Mouse (Mus musculus): ENCODE results near the gene Card10. TPM values are rescaled to one million over a fixed set of nuclear protein-coding genes. Genes with fewer than 3 reads are reported as not detected.

The Card10 gene
- polyA plus RNA-seq, 1 experiment from 2014 or later = 5.2 TPM

DNA sequence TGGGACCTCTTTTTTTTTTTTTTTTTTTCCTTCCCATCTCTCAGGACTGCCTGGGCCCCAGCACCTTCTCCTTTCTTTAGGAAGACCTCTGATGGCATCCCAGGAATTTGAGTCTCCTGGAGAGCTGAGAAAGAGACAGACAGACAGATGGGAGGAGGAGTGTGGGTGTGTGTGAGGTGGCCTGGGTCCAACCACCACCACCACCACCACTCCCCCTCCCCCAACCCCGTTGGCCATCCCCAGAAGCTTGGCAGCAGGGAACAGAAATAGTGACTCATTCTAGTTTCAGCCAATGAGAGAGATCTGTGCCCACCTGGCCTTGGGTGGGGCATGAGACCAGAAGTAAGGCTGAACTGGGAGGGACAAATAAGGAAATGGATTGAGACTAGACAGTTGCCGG, 3.8 kb upstream of the Card10 start:
- Histone ChIP-seq H3K4me2 (ENCODE audit: low read depth, low read length) (no peak overlapping the region), H3K27me3 (replicated peaks; ENCODE audit: control insufficient read depth, insufficient read depth, low read length) (no peaks in the 10 kb centered on the region), H3K4me1 (ENCODE audit: control insufficient read depth, insufficient read depth, low read length) (peaks cover 26% of the 10 kb centered on the region), H3K9me3 (ENCODE audit: control insufficient read depth, low read length) (no peaks in the 10 kb centered on the region), H3K4me3 (ENCODE audit: low read length) (no peak overlapping the region), H3K9ac (ENCODE audit: low read depth, low read length) (no peak overlapping the region), H3K36me3 (ENCODE audit: control insufficient read depth, insufficient read depth, low read length) (no peaks in the 10 kb centered on the region), H3K27ac (ENCODE audit: low read length) (no peak overlapping the region)
- no peak for ATAC-seq
- 28% methylated on average over 2 of the region's 2 CpGs for WGBS

DNA sequence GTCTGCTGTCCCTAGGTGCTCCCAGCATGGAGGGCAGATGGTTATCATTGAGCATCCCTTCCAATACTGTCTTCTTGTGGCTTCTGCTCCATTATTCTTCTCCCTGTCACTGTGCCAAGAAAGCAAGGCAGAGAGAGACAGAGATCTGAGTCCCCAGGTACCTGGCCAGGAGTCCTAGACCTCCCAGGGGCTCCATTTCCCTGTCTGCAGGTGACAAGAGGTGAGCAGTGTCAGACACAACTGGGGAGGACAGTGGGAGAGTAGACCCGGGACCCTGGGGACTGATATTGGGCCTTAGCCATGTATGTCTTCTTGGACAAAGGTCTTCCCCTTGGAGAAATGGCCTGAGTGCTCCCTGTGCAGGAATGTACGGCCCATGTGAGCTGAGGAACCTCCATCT, 2.5 kb upstream of the Card10 start:
- H3K9me3 ChIP-seq (ENCODE audit: control insufficient read depth, low read length) = no peaks in the 10 kb centered on the region
- no peaks in the 10 kb centered on the region for H3K36me3 ChIP-seq (ENCODE audit: control insufficient read depth, insufficient read depth, low read length)
- H3K4me2 ChIP-seq (ENCODE audit: low read depth, low read length) = no peak overlapping the region
- no peak overlapping the region for H3K9ac ChIP-seq (ENCODE audit: low read depth, low read length)
- no peak overlapping the region for H3K4me3 ChIP-seq (ENCODE audit: low read length)
- no peaks in the 10 kb centered on the region for H3K27me3 ChIP-seq (replicated peaks; ENCODE audit: control insufficient read depth, insufficient read depth, low read length)
- WGBS = 71% methylated on average over 2 of the region's 2 CpGs
- H3K4me1 ChIP-seq (ENCODE audit: control insufficient read depth, insufficient read depth, low read length) = peaks cover 29% of the 10 kb centered on the region
- no peak for ATAC-seq
- no peak overlapping the region for H3K27ac ChIP-seq (ENCODE audit: low read length)

DNA sequence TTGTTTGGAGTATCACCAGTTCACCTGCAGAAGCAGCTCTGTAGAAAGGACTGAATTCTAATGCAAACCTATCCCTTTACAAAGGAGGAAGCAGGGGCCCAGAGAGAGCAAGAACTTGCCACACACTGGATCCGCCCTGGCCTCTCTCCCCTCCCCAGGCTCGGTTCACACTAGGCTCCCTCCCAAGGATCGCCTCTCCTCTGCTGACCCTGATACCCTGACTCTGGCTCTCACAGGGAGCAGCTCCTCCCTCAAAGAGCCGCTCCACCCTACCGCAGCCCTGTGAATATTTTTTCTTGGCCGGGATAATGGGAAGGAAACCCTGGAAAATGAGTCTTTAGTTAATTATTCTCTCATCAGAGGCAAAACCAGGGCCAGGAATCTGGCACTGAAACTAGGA, 1.5 kb upstream of the Card10 start:
- WGBS = 15% methylated on average over 6 of the region's 6 CpGs
- peaks cover 29% of the 10 kb centered on the region for H3K4me1 ChIP-seq (ENCODE audit: control insufficient read depth, insufficient read depth, low read length)
- H3K27me3 ChIP-seq (replicated peaks; ENCODE audit: control insufficient read depth, insufficient read depth, low read length) = no peaks in the 10 kb centered on the region
- peak; percentile 67 for ATAC-seq
- peak overlapping the region; percentile 6; the same call in 1 of the 2 replicates for H3K4me3 ChIP-seq (ENCODE audit: low read length)
- H3K36me3 ChIP-seq (ENCODE audit: control insufficient read depth, insufficient read depth, low read length) = no peaks in the 10 kb centered on the region
- H3K27ac ChIP-seq (ENCODE audit: low read length) = peak overlapping the region; percentile 93
- peak overlapping the region; percentile 17; the same call in 1 of the 2 replicates for H3K9ac ChIP-seq (ENCODE audit: low read depth, low read length)
- no peaks in the 10 kb centered on the region for H3K9me3 ChIP-seq (ENCODE audit: control insufficient read depth, low read length)
- peak overlapping the region; percentile 97; the same call in 1 of the 2 replicates for H3K4me2 ChIP-seq (ENCODE audit: low read depth, low read length)

DNA sequence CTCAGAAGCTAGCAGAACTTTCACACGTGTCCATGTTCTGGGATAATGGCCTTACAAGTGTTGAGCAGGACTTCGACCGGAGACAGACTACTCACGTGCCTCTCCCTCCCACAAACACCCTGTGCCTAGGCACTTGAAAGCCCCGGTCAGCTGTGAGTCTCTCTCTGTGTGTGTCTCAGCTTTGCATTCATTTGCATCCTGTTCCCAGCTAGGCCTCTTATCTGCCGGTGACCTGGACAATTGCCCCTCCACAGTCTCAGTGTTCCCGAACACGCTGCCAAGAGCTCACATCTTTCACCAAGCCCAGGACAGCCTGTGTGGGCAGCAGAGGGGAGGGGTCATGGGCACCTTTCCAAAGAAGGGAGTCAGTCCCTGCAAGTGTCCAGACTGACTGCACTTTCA, 658 bp upstream of the Card10 start:
- Histone ChIP-seq H3K27ac (ENCODE audit: low read length) (peak overlapping the region; percentile 93), H3K4me1 (ENCODE audit: control insufficient read depth, insufficient read depth, low read length) (peaks cover 29% of the 10 kb centered on the region), H3K4me2 (ENCODE audit: low read depth, low read length) (peak overlapping the region; percentile 97), H3K9me3 (ENCODE audit: control insufficient read depth, low read length) (no peaks in the 10 kb centered on the region), H3K4me3 (ENCODE audit: low read length) (peak overlapping the region; percentile 75), H3K9ac (ENCODE audit: low read depth, low read length) (peak overlapping the region; percentile 80), H3K27me3 (replicated peaks; ENCODE audit: control insufficient read depth, insufficient read depth, low read length) (no peaks in the 10 kb centered on the region), H3K36me3 (ENCODE audit: control insufficient read depth, insufficient read depth, low read length) (no peaks in the 10 kb centered on the region)
- 10% methylated on average over 8 of the region's 8 CpGs for WGBS
- ATAC-seq = peak; percentile 47

DNA sequence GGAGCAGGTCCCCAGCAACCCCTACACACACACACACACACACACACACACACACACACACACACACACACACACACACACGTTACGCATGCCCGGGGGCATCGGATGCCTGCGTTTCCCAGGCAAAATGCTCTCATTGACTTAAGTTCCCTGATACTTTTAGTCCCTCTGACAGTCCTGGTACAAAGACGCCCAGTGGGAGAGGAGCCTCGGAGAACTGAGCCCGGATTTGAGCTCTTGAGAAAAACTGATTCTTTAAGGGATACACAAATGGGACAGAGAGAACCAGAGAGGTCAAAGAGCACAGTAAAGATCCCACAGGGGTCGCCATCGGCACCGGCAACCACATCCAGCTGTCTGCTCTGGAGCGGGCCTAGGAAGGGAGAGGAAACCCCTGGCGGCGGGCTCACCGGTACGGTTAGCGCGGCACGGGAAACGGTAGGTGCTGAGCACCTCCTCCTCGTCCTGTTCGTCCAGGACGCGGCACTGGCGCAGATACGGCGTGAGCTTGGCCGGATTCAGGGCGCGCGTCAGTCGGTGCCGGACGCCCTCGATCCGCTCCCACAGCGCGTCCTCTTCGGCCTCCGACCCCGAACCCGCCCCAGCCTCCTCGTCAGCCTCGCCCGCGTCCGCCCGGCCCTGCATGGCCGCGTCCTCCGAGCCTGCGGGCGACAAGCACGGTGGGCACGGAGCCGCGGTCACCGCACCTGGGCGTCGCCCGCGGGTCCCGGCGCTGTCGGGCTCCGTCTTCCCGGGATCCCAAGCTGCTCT, 686 bp downstream of the Card10 start:
- peak overlapping the region; percentile 75 for H3K4me3 ChIP-seq (ENCODE audit: low read length)
- 3% methylated on average over 61 of the region's 67 CpGs for WGBS
- H3K27ac ChIP-seq (ENCODE audit: low read length) = peak overlapping the region; percentile 93
- H3K4me1 ChIP-seq (ENCODE audit: control insufficient read depth, insufficient read depth, low read length) = peaks cover 28% of the 10 kb centered on the region
- no peaks in the 10 kb centered on the region for H3K27me3 ChIP-seq (replicated peaks; ENCODE audit: control insufficient read depth, insufficient read depth, low read length)
- no peaks in the 10 kb centered on the region for H3K36me3 ChIP-seq (ENCODE audit: control insufficient read depth, insufficient read depth, low read length)
- peak; percentile 10 for ATAC-seq
- no peaks in the 10 kb centered on the region for H3K9me3 ChIP-seq (ENCODE audit: control insufficient read depth, low read length)
- peak overlapping the region; percentile 97 for H3K4me2 ChIP-seq (ENCODE audit: low read depth, low read length)
- peak overlapping the region; percentile 80 for H3K9ac ChIP-seq (ENCODE audit: low read depth, low read length)

DNA sequence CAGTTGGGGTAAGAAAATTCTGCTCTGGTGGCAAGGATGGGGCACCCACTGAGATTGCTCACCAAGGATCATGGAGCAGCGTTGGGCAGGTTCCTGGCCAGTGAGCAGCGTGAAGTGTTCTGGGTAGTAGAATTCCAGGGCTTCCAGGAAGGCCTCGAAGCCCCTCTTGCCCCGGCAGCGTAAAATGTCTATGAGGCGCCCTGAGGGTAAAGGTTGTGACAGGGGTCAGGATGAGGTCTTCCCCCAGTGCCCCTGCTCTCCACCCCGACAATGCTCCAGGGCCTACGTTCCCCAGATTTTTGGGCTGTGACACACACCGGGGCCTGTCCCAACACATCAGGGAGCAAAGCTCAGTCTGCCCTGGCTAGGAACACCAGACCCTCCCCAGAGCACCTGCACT, 1.3 kb downstream of the Card10 start:
- Histone ChIP-seq H3K36me3 (ENCODE audit: control insufficient read depth, insufficient read depth, low read length) (no peaks in the 10 kb centered on the region), H3K4me3 (ENCODE audit: low read length) (peak overlapping the region; percentile 75), H3K9ac (ENCODE audit: low read depth, low read length) (peak overlapping the region; percentile 80), H3K27ac (ENCODE audit: low read length) (no peak overlapping the region), H3K9me3 (ENCODE audit: control insufficient read depth, low read length) (no peaks in the 10 kb centered on the region), H3K4me2 (ENCODE audit: low read depth, low read length) (peak overlapping the region; percentile 97), H3K4me1 (ENCODE audit: control insufficient read depth, insufficient read depth, low read length) (peaks cover 25% of the 10 kb centered on the region), H3K27me3 (replicated peaks; ENCODE audit: control insufficient read depth, insufficient read depth, low read length) (no peaks in the 10 kb centered on the region)
- 69% methylated on average over 9 of the region's 9 CpGs for WGBS
- no peak for ATAC-seq

DNA sequence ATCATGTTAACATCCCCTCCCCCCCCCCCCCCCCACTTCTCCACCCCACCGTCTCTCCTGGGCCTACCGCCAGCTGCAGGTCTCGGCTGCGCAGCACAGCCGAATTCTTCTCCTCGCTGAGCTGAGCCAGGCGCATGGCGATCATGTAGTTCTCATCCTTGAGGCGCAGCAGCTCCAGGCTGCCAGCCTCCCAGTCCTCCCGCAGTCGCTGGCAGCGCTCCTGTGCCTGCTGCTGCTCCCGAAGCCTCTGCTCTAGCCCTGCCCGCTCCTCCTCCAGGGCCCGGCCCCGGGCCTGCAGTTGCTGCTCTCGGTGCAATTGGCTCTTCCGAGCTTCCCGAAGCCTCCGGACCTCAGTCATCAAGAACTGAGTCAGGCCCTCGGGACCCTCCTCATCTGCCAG, 3.8 kb downstream of the Card10 start:
- Histone ChIP-seq H3K4me2 (ENCODE audit: low read depth, low read length) (no peak overlapping the region), H3K27ac (ENCODE audit: low read length) (no peak overlapping the region), H3K27me3 (replicated peaks; ENCODE audit: control insufficient read depth, insufficient read depth, low read length) (no peaks in the 10 kb centered on the region), H3K9me3 (ENCODE audit: control insufficient read depth, low read length) (no peaks in the 10 kb centered on the region), H3K9ac (ENCODE audit: low read depth, low read length) (no peak overlapping the region), H3K36me3 (ENCODE audit: control insufficient read depth, insufficient read depth, low read length) (no peaks in the 10 kb centered on the region), H3K4me1 (ENCODE audit: control insufficient read depth, insufficient read depth, low read length) (peaks cover 27% of the 10 kb centered on the region), H3K4me3 (ENCODE audit: low read length) (no peak overlapping the region)
- ATAC-seq = no peak
- 48% methylated on average over 21 of the region's 21 CpGs for WGBS

DNA sequence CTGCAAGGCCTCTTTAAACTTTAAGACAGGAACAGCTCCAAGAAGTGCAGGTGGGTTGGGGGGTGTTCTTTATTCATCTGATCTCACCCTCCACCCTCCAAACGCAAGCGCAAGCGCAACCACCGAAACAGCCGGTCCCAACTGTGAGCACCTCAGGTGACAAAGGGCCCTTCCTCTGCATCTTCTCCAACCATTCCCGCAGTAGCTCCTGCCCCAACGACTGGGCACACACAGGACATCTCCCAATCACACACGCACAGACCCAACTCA, 5.8 kb downstream of the Card10 start:
- peaks cover 14% of the 10 kb centered on the region for H3K4me1 ChIP-seq (ENCODE audit: control insufficient read depth, insufficient read depth, low read length)
- H3K27ac ChIP-seq (ENCODE audit: low read length) = no peak overlapping the region
- no peaks in the 10 kb centered on the region for H3K27me3 ChIP-seq (replicated peaks; ENCODE audit: control insufficient read depth, insufficient read depth, low read length)
- WGBS = 90% methylated on average over 8 of the region's 8 CpGs
- H3K9ac ChIP-seq (ENCODE audit: low read depth, low read length) = no peak overlapping the region
- no peak overlapping the region for H3K4me3 ChIP-seq (ENCODE audit: low read length)
- H3K36me3 ChIP-seq (ENCODE audit: control insufficient read depth, insufficient read depth, low read length) = no peaks in the 10 kb centered on the region
- no peak overlapping the region for H3K4me2 ChIP-seq (ENCODE audit: low read depth, low read length)
- no peak for ATAC-seq
- no peaks in the 10 kb centered on the region for H3K9me3 ChIP-seq (ENCODE audit: control insufficient read depth, low read length)

DNA sequence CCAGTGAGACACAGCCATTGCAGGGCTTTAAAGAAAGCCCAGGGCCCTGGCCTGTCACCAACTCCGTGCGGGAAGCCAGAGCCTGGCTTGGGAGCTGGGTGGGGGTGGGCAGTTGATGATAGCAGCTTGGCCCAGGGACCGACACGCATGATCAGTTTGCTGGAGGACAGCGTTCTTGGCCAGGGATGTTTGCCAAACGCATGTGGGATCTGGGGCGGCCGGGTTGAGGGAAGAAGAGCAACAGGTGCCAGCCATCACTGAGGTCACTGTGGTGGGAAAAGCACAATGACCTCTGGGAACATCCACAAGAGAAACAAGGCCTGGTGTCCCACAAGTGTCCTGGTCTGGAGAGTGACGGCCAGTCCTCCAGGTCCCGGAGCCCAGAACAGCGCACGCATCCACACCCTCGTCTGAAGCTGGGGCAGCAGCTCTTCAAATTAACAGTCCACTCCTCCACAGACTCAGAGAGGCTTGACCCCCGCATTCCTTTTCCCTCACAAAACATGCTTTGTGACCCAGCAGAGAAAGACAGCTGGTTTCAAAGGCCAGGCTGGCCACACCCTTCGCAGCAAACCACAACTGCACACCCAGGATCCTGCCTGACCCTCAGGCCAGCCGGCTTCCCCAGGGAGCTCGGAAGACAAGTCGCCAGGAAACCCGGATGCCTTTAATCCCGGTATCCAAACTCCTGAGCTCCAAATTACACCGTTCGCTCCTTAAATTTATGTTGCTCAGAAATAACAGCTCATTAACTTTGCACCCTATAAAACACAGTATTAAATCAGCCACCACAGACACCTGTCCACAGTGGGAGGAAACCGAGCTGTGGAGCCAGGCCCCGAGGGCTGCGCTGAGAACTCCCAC, 6.4 kb downstream of the Card10 start:
- H3K4me2 ChIP-seq (ENCODE audit: low read depth, low read length) = no peak overlapping the region
- no peak overlapping the region for H3K27ac ChIP-seq (ENCODE audit: low read length)
- H3K36me3 ChIP-seq (ENCODE audit: control insufficient read depth, insufficient read depth, low read length) = no peaks in the 10 kb centered on the region
- no peak overlapping the region for H3K9ac ChIP-seq (ENCODE audit: low read depth, low read length)
- peaks cover 10% of the 10 kb centered on the region for H3K4me1 ChIP-seq (ENCODE audit: control insufficient read depth, insufficient read depth, low read length)
- ATAC-seq = peak; percentile 31; the same call in 1 of the 2 replicates
- H3K9me3 ChIP-seq (ENCODE audit: control insufficient read depth, low read length) = no peaks in the 10 kb centered on the region
- no peaks in the 10 kb centered on the region for H3K27me3 ChIP-seq (replicated peaks; ENCODE audit: control insufficient read depth, insufficient read depth, low read length)
- 45% methylated on average over 25 of the region's 25 CpGs for WGBS
- no peak overlapping the region for H3K4me3 ChIP-seq (ENCODE audit: low read length)
